Mouse (Mus musculus) embryonic fibroblast, embryonic 13.5 days (primary cell): ENCODE measurements at regions not wholly inside any gene's neighbourhood (a gene's known extent, or its start where the extent isn't known, plus 50 kb on each side); places are given as distances from the start of the nearest gene placed in this dataset.

Experiments
- CTCF ChIP-seq: IDR thresholded peaks from 2 replicates; pipeline ENCODE4 v1.5.1; 2011; ENCODE audit warnings: mild to moderate bottlenecking, control low read depth, low read length, moderate library complexity, borderline replicate concordance; ENCODE audit not compliant: insufficient read depth
- POLR2A ChIP-seq: IDR thresholded peaks from 2 replicates; pipeline ENCODE4 v1.6.1; 2011; ENCODE audit warnings: low read depth, mild to moderate bottlenecking, control low read depth, low read length, moderate library complexity

DNA sequence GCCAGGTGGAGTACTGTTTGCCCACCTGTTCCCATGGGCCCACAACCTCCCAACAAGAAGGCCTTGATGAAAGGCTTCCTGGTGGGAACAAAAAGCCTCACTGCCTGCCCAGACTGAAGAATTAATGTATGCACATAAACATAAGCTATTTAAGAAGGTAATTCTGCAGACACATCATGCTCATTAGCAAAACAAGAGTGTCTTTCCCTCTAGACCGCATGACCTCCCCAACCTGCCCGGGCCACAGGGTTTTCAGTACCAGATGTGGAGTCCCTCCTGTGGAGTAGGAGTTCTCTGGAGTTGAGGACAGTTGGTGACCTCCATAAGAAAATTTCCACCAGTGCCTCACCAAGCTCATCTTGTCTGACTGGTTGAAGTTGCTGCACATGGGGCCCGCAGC, 137.0 kb downstream of the Sox2 start:
- no peak for TF ChIP-seq CTCF
- TF ChIP-seq POLR2A, result no peak
